Mouse (Mus musculus) liver, adult 2 months (tissue): ENCODE data around the gene Cdkal1. TPM values are rescaled to one million over a fixed set of nuclear protein-coding genes. Genes with fewer than 3 reads are reported as not detected.

Source experiments
- DNase-seq: peaks from one replicate; pipeline ENCODE4 v3.0.0-alpha.2; 2011; ENCODE audit warnings: low read depth, low spot score; ENCODE audit errors: extremely low read depth
- H3K27ac ChIP-seq: fragments of 200-500 bp; replicated peaks from 2 replicates; pipeline ENCODE4 v1.5.1; 2012; ENCODE audit warnings: low read depth, mild to moderate bottlenecking, control low read depth, inconsistent platforms, low read length; ENCODE audit not compliant: insufficient read depth
- H3K27me3 ChIP-seq: fragments of 200-500 bp; 2 replicates; pipeline ENCODE4 v1.6.1; 2012; ENCODE audit warnings: mild to moderate bottlenecking, moderate library complexity, low read length, inconsistent platforms; ENCODE audit not compliant: control insufficient read depth, insufficient read depth
- H3K36me3 ChIP-seq: fragments of 200-500 bp; 2 replicates; pipeline ENCODE4 v1.6.1; 2012; ENCODE audit warnings: low read length, inconsistent platforms; ENCODE audit not compliant: control insufficient read depth, insufficient read depth
- H3K4me1 ChIP-seq: fragments of 200-500 bp; 2 replicates; pipeline ENCODE4 v1.6.1; 2011; ENCODE audit warnings: low read length; ENCODE audit not compliant: control insufficient read depth, insufficient read depth
- H3K4me3 ChIP-seq: fragments of 200-500 bp; 2 replicates; pipeline ENCODE4 v1.5.1; 2011; ENCODE audit warnings: low read depth, mild to moderate bottlenecking, control low read depth, low read length, moderate library complexity; ENCODE audit not compliant: insufficient read depth
- H3K79me2 ChIP-seq: fragments of 200-500 bp; 2 replicates; pipeline ENCODE4 v1.6.1; 2012; ENCODE audit warnings: inconsistent platforms, mild to moderate bottlenecking, low read length, moderate library complexity; ENCODE audit not compliant: control insufficient read depth, insufficient read depth
- H3K9ac ChIP-seq: fragments of 200-500 bp; 2 replicates; pipeline ENCODE4 v1.6.1; 2012; ENCODE audit warnings: low read depth, mild to moderate bottlenecking, control low read depth, inconsistent platforms, low read length
- CTCF ChIP-seq: fragments of 200-500 bp; IDR thresholded peaks from 2 replicates; pipeline ENCODE4 v1.5.1; 2011; ENCODE audit warnings: low read depth, low read length, control low read depth
- POLR2A ChIP-seq: fragments of 200-500 bp; IDR thresholded peaks from 2 replicates; pipeline ENCODE4 v1.6.1; 2011; ENCODE audit warnings: low read length, control low read depth; ENCODE audit not compliant: insufficient read depth; ENCODE audit errors: extremely low read depth
- WGBS: fragments of 180-500 bp; shearing (Covaris S2); methylation state at CpG from one replicate; pipeline ENCODE4 v1.1.7; 2018; 5-methylcytosine and 5-hydroxymethylcytosine counted together
- polyA plus RNA-seq: library from polyadenylated mRNA; depleted of rRNA; stranded (reverse); fragments of >200 nt; gene quantifications from 2 replicates; pipeline ENCODE4 v1.2.3, GENCODE M21; 2012
- total RNA-seq: library from RNA; depleted of rRNA; stranded (reverse); fragments of >200 nt; gene quantifications from 2 replicates; pipeline ENCODE4 v1.2.3, GENCODE M21; 2014

Cdkal1 gene
- total and polyA plus RNA-seq, 2 experiments, result 1.7 to 13.6 TPM

DNA sequence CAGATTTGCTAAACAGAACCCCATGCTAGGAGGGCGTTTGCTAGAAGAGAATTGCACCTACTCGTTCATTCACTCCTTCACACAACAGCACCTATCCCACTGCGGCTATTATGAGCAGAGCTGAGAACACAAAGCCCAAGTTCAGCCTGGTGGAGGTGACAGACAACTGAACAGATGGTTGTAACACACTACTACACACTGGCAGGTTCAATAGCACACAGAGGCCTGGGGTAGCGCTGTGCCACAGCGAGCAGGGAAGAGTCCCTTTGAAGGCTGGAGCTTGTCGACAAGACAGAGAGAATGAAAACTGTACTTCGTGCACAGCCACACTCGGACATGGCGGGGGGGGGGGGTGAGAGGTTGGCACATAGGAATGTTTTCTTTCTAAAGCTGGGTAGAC is 31.6 kb downstream of the Cdkal1 start:
- Histone ChIP-seq H3K27ac (no peak overlapping the region), H3K9ac (no peak overlapping the region), H3K4me3 (no peak overlapping the region), H3K4me1 (peaks cover 2% of the 10 kb centered on the region; the same call in 1 of the 2 replicates), H3K27me3 (no peaks in the 10 kb centered on the region), H3K79me2 (no peaks in the 10 kb centered on the region; the same call in 1 of the 2 replicates), H3K36me3 (no peaks in the 10 kb centered on the region)
- 83% methylated on average over 9 of the region's 9 CpGs for WGBS
- TF ChIP-seq POLR2A (no peak), CTCF (no peak)
- no peak for DNase-seq

DNA sequence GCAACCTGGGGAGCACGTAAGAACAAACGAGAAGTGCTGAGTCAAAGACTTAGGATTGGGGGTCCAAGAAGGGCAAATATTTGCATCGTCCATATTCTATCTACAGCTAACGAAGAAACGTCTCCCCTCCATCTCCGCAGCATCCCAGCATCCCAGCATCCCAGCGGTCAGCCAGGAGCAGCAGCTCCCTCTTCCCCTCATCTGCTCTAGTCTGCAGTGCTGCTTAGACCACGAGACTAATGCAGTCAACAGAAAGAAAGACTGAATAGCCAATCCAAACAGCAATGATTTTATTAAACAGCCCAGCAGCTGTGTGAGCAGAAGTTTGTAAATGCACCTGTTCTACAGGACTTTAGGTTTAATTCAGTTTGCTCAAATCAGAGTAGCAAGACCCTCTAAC is 32.0 kb downstream of the Cdkal1 start:
- Histone ChIP-seq H3K4me1 (peaks cover 2% of the 10 kb centered on the region; the same call in 1 of the 2 replicates), H3K27ac (no peak overlapping the region), H3K4me3 (no peak overlapping the region), H3K36me3 (no peaks in the 10 kb centered on the region), H3K79me2 (no peaks in the 10 kb centered on the region; the same call in 1 of the 2 replicates), H3K9ac (no peak overlapping the region), H3K27me3 (no peaks in the 10 kb centered on the region)
- no peak for TF ChIP-seq CTCF
- no peak for TF ChIP-seq POLR2A
- DNase-seq, result no peak
- WGBS, result 93% methylated on average over 8 of the region's 8 CpGs

DNA sequence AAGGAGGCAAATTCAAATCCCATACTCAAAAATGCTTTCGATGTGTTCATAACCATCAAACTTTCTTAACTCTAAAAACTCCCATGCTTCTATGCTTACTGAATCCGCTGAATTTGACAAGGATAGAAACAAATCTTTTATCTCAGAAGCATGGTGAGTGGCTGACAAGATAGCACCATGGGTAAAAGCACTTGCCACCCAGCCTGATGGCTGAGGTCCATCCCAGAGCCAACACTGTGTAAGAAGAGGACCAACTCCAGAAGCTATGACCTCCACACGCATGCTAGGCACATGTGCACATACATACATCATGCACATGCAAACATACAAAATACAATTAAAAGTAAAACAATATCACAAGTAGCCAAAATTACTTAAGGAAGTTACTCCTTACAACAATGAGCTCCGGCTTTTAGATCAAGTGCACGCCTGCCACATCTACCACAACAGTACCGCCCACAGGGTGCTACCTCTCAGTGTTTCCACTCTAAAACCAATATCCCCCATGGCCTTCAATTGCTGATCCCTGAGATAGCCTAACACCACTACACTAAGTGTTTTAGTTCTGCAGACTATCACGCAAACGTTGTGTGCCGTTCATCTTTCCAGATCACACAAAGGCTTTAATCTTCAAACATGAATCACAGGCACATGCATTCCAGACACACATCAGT is 35.4 kb downstream of the Cdkal1 start:
- H3K27me3 ChIP-seq, result no peaks in the 10 kb centered on the region
- H3K9ac ChIP-seq, result no peak overlapping the region
- TF ChIP-seq POLR2A, result no peak
- TF ChIP-seq CTCF, result no peak
- H3K79me2 ChIP-seq, result no peaks in the 10 kb centered on the region; the same call in 1 of the 2 replicates
- H3K4me1 ChIP-seq, result no peaks in the 10 kb centered on the region
- H3K27ac ChIP-seq, result no peak overlapping the region
- no peak overlapping the region for H3K4me3 ChIP-seq
- no peaks in the 10 kb centered on the region for H3K36me3 ChIP-seq
- WGBS, result 96% methylated on average over 9 of the region's 9 CpGs
- DNase-seq, result no peak

DNA sequence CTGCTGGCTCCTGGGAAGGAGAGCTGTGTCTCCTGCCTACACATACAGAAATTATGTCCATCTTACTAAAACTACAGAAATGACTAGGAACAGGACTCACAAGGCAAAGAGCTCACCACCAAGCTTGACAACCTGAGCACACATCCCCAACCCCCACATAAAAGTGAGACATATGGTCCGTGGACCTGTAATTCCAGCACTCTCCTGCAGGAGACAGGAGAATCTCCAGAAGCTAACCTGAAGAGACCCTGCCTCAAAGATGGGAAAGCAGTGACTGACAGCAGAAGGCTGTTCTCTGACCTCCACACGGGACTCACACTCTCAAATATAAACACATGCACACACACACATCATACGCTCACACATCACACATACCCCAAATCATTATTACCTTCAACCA is 36.3 kb downstream of the Cdkal1 start:
- Histone ChIP-seq H3K4me1 (no peaks in the 10 kb centered on the region), H3K27ac (no peak overlapping the region), H3K79me2 (no peaks in the 10 kb centered on the region; the same call in 1 of the 2 replicates), H3K4me3 (no peak overlapping the region), H3K36me3 (no peaks in the 10 kb centered on the region), H3K9ac (no peak overlapping the region), H3K27me3 (no peaks in the 10 kb centered on the region)
- 98% methylated on average over 3 of the region's 3 CpGs for WGBS
- no peak for TF ChIP-seq CTCF
- no peak for TF ChIP-seq POLR2A
- no peak for DNase-seq

DNA sequence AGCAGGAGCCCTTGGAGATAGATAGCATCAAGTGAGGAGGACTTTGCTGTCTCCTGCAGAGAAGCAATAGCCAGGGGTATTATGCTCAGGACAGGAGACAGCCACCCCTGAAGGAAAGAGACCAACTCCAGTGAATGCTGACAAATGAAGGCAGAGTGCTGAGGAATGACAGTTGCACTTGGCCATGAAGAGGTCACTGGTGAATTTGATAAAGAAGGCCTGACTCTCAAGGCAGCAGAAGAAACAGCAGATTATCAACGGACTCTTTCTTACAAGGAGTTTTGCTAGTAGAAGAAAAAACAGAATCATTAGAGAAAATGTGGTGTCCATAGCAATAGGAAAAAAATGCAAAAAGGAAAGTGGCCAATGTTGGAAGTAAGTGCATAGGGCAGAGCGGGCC is 37.2 kb downstream of the Cdkal1 start:
- DNase-seq, result no peak
- TF ChIP-seq CTCF (no peak), POLR2A (no peak)
- WGBS, result 86% methylated on average over 2 of the region's 2 CpGs
- Histone ChIP-seq H3K4me1 (no peaks in the 10 kb centered on the region), H3K27ac (no peak overlapping the region), H3K27me3 (no peaks in the 10 kb centered on the region), H3K9ac (no peak overlapping the region), H3K4me3 (no peak overlapping the region), H3K36me3 (no peaks in the 10 kb centered on the region), H3K79me2 (no peaks in the 10 kb centered on the region; the same call in 1 of the 2 replicates)

DNA sequence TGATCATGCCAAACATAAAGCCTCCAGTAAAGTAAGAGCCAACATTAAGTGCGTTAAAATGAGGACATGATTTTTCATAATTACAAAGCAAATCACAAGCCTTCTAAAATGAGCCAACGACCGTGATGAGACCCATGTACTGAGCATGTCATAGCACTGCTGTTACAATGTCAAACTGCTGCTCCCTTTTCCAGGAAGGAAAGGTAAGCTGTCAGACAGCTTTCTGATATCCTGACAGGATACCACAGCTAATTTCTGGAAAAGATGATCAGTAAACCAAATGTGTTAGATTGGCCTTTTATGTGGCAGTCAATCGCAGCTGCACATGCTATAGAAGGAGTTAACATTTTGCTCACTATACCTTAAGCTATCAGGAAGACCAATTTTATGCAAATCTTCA is 44.7 kb downstream of the Cdkal1 start:
- DNase-seq, result no peak
- H3K27me3 ChIP-seq, result no peaks in the 10 kb centered on the region
- no peaks in the 10 kb centered on the region for H3K4me1 ChIP-seq
- no peak overlapping the region for H3K9ac ChIP-seq
- no peak overlapping the region for H3K4me3 ChIP-seq
- 95% methylated on average over 4 of the region's 4 CpGs for WGBS
- peaks cover 6% of the 10 kb centered on the region for H3K79me2 ChIP-seq
- TF ChIP-seq CTCF, result no peak
- TF ChIP-seq POLR2A, result no peak
- H3K27ac ChIP-seq, result no peak overlapping the region
- no peaks in the 10 kb centered on the region for H3K36me3 ChIP-seq
